Comparison of ENCODE assay signal across 25 mouse cellular contexts in genomic region chr2:90932273-90932672, GRCm38 (mm10). TPM values are rescaled to one million over a fixed set of nuclear protein-coding genes. Genes with fewer than 3 reads are reported as not detected.
DNase-seq lines count a peak whose midpoint lies in the region; ATAC-seq lines count a peak whose summit lies in the region.
"Had no signal": no experiment of that assay in that cellular context is flagged by ENCODE, and none has a peak within 500 bp of the region (broad histone marks: within the 10 kb centered on the region; RNA-seq: fewer than 3 reads in every experiment).

No protein-coding gene starts in this region.

- H3K9me3 ChIP-seq in liver, embryonic 11.5 days (ENCODE audit: control insufficient read depth, low read length) = no peaks in the 10 kb centered on the region
- no peaks in the 10 kb centered on the region for H3K9me3 ChIP-seq in liver, embryonic 13.5 days (replicated peaks)
- H3K9me3 ChIP-seq in liver, embryonic 16.5 days (replicated peaks; ENCODE audit: control insufficient read depth, low read length) = no peaks in the 10 kb centered on the region
- no peaks in the 10 kb centered on the region for H3K9me3 ChIP-seq in midbrain, embryonic 10.5 days (replicated peaks)
- H3K9me3 ChIP-seq: forebrain, embryonic 10.5 days; forebrain, embryonic 13.5 days; heart, embryonic 10.5 days; heart, embryonic 13.5 days had no signal

- 54% methylated on average over 2 of the region's 2 CpGs for WGBS in liver, embryonic 11.5 days
- 36% methylated on average over 2 of the region's 2 CpGs for WGBS in liver, embryonic 13.5 days (ENCODE audit: insufficient replicate concordance)
- WGBS in liver, embryonic 16.5 days (ENCODE audit: insufficient replicate concordance) = 48% methylated on average over 2 of the region's 2 CpGs
- 74% methylated on average over 2 of the region's 2 CpGs for WGBS in midbrain, embryonic 10.5 days

- no peak for DNase-seq in liver, embryonic 11.5 days (ENCODE audit: low spot score)
- DNase-seq in liver, embryonic 13.5 days = no peak
- no peak for DNase-seq in midbrain, embryonic 10.5 days (ENCODE audit: low spot score)
- no peak for DNase-seq in cerebellum, postnatal 4 days (ENCODE audit: low spot score in 2 of 2)
- DNase-seq in lung, postnatal 10 days = no peak
- DNase-seq: adrenal gland, adult 8-10 months; adrenal gland, postnatal 25 days; cerebellum, adult 11-12 months; cerebellum, adult 8-10 months; cerebellum, postnatal 10 days; cerebellum, postnatal 36 days; gastrocnemius, postnatal 10 days; gastrocnemius, postnatal 36 days; heart, adult 2 months; heart, postnatal 14 days; heart, postnatal 4 days had no signal

- H3K4me2 ChIP-seq in liver, embryonic 11.5 days = peak overlapping the region; percentile 37
- peak overlapping the region; percentile 29; the same call in 1 of the 2 replicates for H3K4me2 ChIP-seq in liver, embryonic 13.5 days
- peak overlapping the region; percentile 22; the same call in 1 of the 2 replicates for H3K4me2 ChIP-seq in liver, embryonic 16.5 days (ENCODE audit: low read depth, low read length)
- H3K4me2 ChIP-seq: forebrain, embryonic 13.5 days; heart, embryonic 13.5 days; hindbrain, embryonic 14.5 days had no signal

- peak overlapping the region; percentile 66 for H3K27ac ChIP-seq in liver, embryonic 11.5 days (ENCODE audit: low read depth, low read length)
- H3K27ac ChIP-seq in liver, embryonic 13.5 days = peak overlapping the region; percentile 29; the same call in 1 of the 2 replicates
- peak overlapping the region; percentile 71 for H3K27ac ChIP-seq in liver, embryonic 16.5 days (ENCODE audit: low read length)
- no peak overlapping the region for H3K27ac ChIP-seq in midbrain, embryonic 10.5 days (replicated peaks)
- H3K27ac ChIP-seq: forebrain, embryonic 10.5 days; forebrain, embryonic 13.5 days; heart, adult 2 months; heart, embryonic 10.5 days; heart, embryonic 13.5 days; hindbrain, embryonic 14.5 days had no signal

- no peaks in the 10 kb centered on the region for H3K36me3 ChIP-seq in liver, embryonic 11.5 days (ENCODE audit: control insufficient read depth, insufficient read depth, low read length)
- H3K36me3 ChIP-seq in liver, embryonic 13.5 days = no peaks in the 10 kb centered on the region
- H3K36me3 ChIP-seq in liver, embryonic 16.5 days (ENCODE audit: control insufficient read depth, insufficient read depth) = no peaks in the 10 kb centered on the region
- no peaks in the 10 kb centered on the region for H3K36me3 ChIP-seq in midbrain, embryonic 10.5 days
- H3K36me3 ChIP-seq: forebrain, embryonic 10.5 days; heart, embryonic 10.5 days; heart, embryonic 13.5 days had no signal

- H3K4me1 ChIP-seq in liver, embryonic 11.5 days (replicated peaks; ENCODE audit: control insufficient read depth, insufficient read depth, low read length) = no peaks in the 10 kb centered on the region
- H3K4me1 ChIP-seq in liver, embryonic 13.5 days (replicated peaks) = no peaks in the 10 kb centered on the region
- no peaks in the 10 kb centered on the region for H3K4me1 ChIP-seq in liver, embryonic 16.5 days (ENCODE audit: control insufficient read depth, low read depth, low read length)
- H3K4me1 ChIP-seq in midbrain, embryonic 10.5 days = no peaks in the 10 kb centered on the region
- H3K4me1 ChIP-seq: forebrain, embryonic 10.5 days; forebrain, embryonic 13.5 days; heart, embryonic 10.5 days; heart, embryonic 13.5 days had no signal

- no peak for ATAC-seq in liver, embryonic 11.5 days (replicated peaks; ENCODE audit: low FRiP score)
- 0 out of 2 replicates have a peak, but pooled peaks have one; percentile 21 for ATAC-seq in liver, embryonic 13.5 days (ENCODE audit: low read depth)
- ATAC-seq in liver, embryonic 16.5 days (ENCODE audit: low read depth) = peak; percentile 78
- ATAC-seq: activated CD4-positive, CD25-positive, alpha-beta regulatory T cell, adult 4 months; CD4-positive, CD25-positive, alpha-beta regulatory T cell, adult 4 months; forebrain, embryonic 13.5 days; forebrain, embryonic 16.5 days had no signal

- H3K27me3 ChIP-seq in liver, embryonic 11.5 days (replicated peaks; ENCODE audit: control insufficient read depth, insufficient read depth, low read length) = no peaks in the 10 kb centered on the region
- H3K27me3 ChIP-seq in liver, embryonic 13.5 days = peaks cover 14% of the 10 kb centered on the region; the same call in 1 of the 2 replicates
- no peaks in the 10 kb centered on the region for H3K27me3 ChIP-seq in liver, embryonic 16.5 days (ENCODE audit: control insufficient read depth, insufficient read depth, low read depth, low read length)
- H3K27me3 ChIP-seq in midbrain, embryonic 10.5 days (ENCODE audit: low read depth, poor library complexity, severe bottlenecking) = 0 out of 2 replicates have a peak, but pooled peaks cover 5% of the 10 kb centered on the region
- H3K27me3 ChIP-seq: forebrain, embryonic 13.5 days had no signal

- no peak overlapping the region for H3K4me3 ChIP-seq in liver, embryonic 11.5 days (ENCODE audit: low read depth, low read length)
- H3K4me3 ChIP-seq in liver, embryonic 13.5 days (replicated peaks) = no peak overlapping the region
- H3K4me3 ChIP-seq in liver, embryonic 16.5 days (ENCODE audit: low read depth, low read length) = no peak overlapping the region
- no peak overlapping the region for H3K4me3 ChIP-seq in midbrain, embryonic 10.5 days
- H3K4me3 ChIP-seq: forebrain, embryonic 10.5 days; forebrain, embryonic 13.5 days; heart, adult 2 months; heart, embryonic 10.5 days; heart, embryonic 13.5 days had no signal

- no peak overlapping the region for H3K9ac ChIP-seq in liver, embryonic 11.5 days (ENCODE audit: low read depth, low read length)
- H3K9ac ChIP-seq in liver, embryonic 13.5 days = no peak overlapping the region
- H3K9ac ChIP-seq in liver, embryonic 16.5 days (ENCODE audit: low read depth, low read length) = no peak overlapping the region
- H3K9ac ChIP-seq: forebrain, embryonic 13.5 days; heart, embryonic 13.5 days; hindbrain, embryonic 14.5 days had no signal

RNA-seq across cellular contexts. Expression of gene Celf1, which starts 7.9 kb away (rescaled TPM):
- 78.1 and 90.5 TPM in 2 replicates for polyA plus RNA-seq in liver, embryonic 11.5 days (2014; fragmentation: Nextera tagmentation; extraction: Ambion mirVana)
- polyA plus RNA-seq in liver, embryonic 13.5 days (2015; fragmentation: Nextera tagmentation; extraction: Ambion mirVana) = 54.9 and 68.3 TPM in 2 replicates
- polyA plus RNA-seq in liver, embryonic 16.5 days (2015; fragmentation: Nextera tagmentation; extraction: Ambion mirVana) = 46.8 and 47.9 TPM in 2 replicates
- polyA plus RNA-seq in midbrain, embryonic 10.5 days (2016; fragmentation: Nextera tagmentation; extraction: Ambion mirVana) = 148 and 158 TPM in 2 replicates

RNA-seq across cellular contexts. Expression of gene Ndufs3, which starts 27.6 kb away (rescaled TPM):
- 223 and 236 TPM in 2 replicates for polyA plus RNA-seq in liver, embryonic 11.5 days (2014; fragmentation: Nextera tagmentation; extraction: Ambion mirVana)
- polyA plus RNA-seq in liver, embryonic 13.5 days (2015; fragmentation: Nextera tagmentation; extraction: Ambion mirVana) = 156 and 162 TPM in 2 replicates
- polyA plus RNA-seq in liver, embryonic 16.5 days (2015; fragmentation: Nextera tagmentation; extraction: Ambion mirVana) = 143 and 146 TPM in 2 replicates
- polyA plus RNA-seq in midbrain, embryonic 10.5 days (2016; fragmentation: Nextera tagmentation; extraction: Ambion mirVana) = 194 and 199 TPM in 2 replicates

RNA-seq across cellular contexts. Expression of gene Kbtbd4, which starts 27.7 kb away (rescaled TPM):
- polyA plus RNA-seq in liver, embryonic 11.5 days (2014; fragmentation: Nextera tagmentation; extraction: Ambion mirVana) = 32.6 and 34.4 TPM in 2 replicates
- polyA plus RNA-seq in liver, embryonic 13.5 days (2015; fragmentation: Nextera tagmentation; extraction: Ambion mirVana) = 17.5 and 21.0 TPM in 2 replicates
- 15.7 TPM in 2 replicates for polyA plus RNA-seq in liver, embryonic 16.5 days (2015; fragmentation: Nextera tagmentation; extraction: Ambion mirVana)
- 57.8 and 58.6 TPM in 2 replicates for polyA plus RNA-seq in midbrain, embryonic 10.5 days (2016; fragmentation: Nextera tagmentation; extraction: Ambion mirVana)

RNA-seq across cellular contexts. Expression of gene C1qtnf4, which starts 46.6 kb away (rescaled TPM):
- 6.6 and 6.9 TPM in 2 replicates for polyA plus RNA-seq in liver, embryonic 11.5 days (2014; fragmentation: Nextera tagmentation; extraction: Ambion mirVana)
- polyA plus RNA-seq in liver, embryonic 13.5 days (2015; fragmentation: Nextera tagmentation; extraction: Ambion mirVana) = 3.0 and 4.4 TPM in 2 replicates
- polyA plus RNA-seq in liver, embryonic 16.5 days (2015; fragmentation: Nextera tagmentation; extraction: Ambion mirVana) = 1.5 and 1.6 TPM in 2 replicates
- polyA plus RNA-seq in midbrain, embryonic 10.5 days (2016; fragmentation: Nextera tagmentation; extraction: Ambion mirVana) = 2.3 and 3.8 TPM in 2 replicates
